Mouse (Mus musculus) forebrain, embryonic 15.5 days (tissue): Measurements from ENCODE around the gene Rhpn2. TPM values are rescaled to one million over a fixed set of nuclear protein-coding genes. Genes with fewer than 3 reads are reported as not detected.
A peak's percentile ranks its signal among the peaks of the same experiment; 100 is the strongest.
"Not testable (repeated sequence)": the region's sequence is repeated elsewhere in the genome, so short reads cannot be mapped to it uniquely, and the experiment has no call there.

ENCODE experiments used
- ATAC-seq: fragments of 200-750 bp; cut with Nextera tagmentation; replicated peaks from 2 replicates; pipeline ENCODE4 v1.8.0; 2017; ENCODE audit warnings: mild to moderate bottlenecking, moderate TSS enrichment, moderate library complexity
- H3K27ac ChIP-seq: fragments of 300-500 bp; sonication (generic); replicated peaks from 2 replicates; pipeline ENCODE4 v1.5.1; 2015; ENCODE audit warnings: mild to moderate bottlenecking, inconsistent platforms
- H3K27me3 ChIP-seq: fragments of 300-500 bp; sonication (generic); 2 replicates; pipeline ENCODE4 v1.6.1; 2015; ENCODE audit warnings: inconsistent platforms
- H3K36me3 ChIP-seq: fragments of 300-500 bp; sonication (generic); 2 replicates; pipeline ENCODE4 v1.6.1; 2015; ENCODE audit warnings: mild to moderate bottlenecking, inconsistent platforms
- H3K4me1 ChIP-seq: fragments of 300-500 bp; sonication (generic); 2 replicates; pipeline ENCODE4 v1.6.1; 2015; ENCODE audit warnings: inconsistent platforms
- H3K4me2 ChIP-seq: fragments of 300-500 bp; sonication (generic); replicated peaks from 2 replicates; pipeline ENCODE4 v1.6.1; 2015; ENCODE audit warnings: mild to moderate bottlenecking, inconsistent platforms
- H3K4me3 ChIP-seq: fragments of 300-500 bp; sonication (generic); 2 replicates; pipeline ENCODE4 v1.5.1; 2015; ENCODE audit warnings: mild to moderate bottlenecking, inconsistent platforms
- H3K9ac ChIP-seq: fragments of 300-500 bp; sonication (generic); replicated peaks from 2 replicates; pipeline ENCODE4 v1.6.1; 2015; ENCODE audit warnings: mild to moderate bottlenecking, inconsistent platforms
- H3K9me3 ChIP-seq: fragments of 300-500 bp; sonication (generic); 2 replicates; pipeline ENCODE4 v1.6.1; 2016; ENCODE audit warnings: inconsistent platforms
- whole genome bisulfite sequencing: fragments of 180-500 bp; shearing (Covaris S2); methylation state at CpG from one replicate; pipeline ENCODE4 v1.1.7; 2015; ENCODE audit warnings: mixed read lengths; 5-methylcytosine and 5-hydroxymethylcytosine counted together
- polyA plus RNA-seq: library from polyadenylated mRNA; unstranded; fragments of >200 nt; fragmentation: Nextera tagmentation; extraction: Ambion mirVana; gene quantifications from 2 replicates; pipeline ENCODE4 v1.2.1, GENCODE M21; 2015

Gene Rhpn2
- polyA plus RNA-seq: 0.95 and 1.3 TPM in 2 replicates

DNA sequence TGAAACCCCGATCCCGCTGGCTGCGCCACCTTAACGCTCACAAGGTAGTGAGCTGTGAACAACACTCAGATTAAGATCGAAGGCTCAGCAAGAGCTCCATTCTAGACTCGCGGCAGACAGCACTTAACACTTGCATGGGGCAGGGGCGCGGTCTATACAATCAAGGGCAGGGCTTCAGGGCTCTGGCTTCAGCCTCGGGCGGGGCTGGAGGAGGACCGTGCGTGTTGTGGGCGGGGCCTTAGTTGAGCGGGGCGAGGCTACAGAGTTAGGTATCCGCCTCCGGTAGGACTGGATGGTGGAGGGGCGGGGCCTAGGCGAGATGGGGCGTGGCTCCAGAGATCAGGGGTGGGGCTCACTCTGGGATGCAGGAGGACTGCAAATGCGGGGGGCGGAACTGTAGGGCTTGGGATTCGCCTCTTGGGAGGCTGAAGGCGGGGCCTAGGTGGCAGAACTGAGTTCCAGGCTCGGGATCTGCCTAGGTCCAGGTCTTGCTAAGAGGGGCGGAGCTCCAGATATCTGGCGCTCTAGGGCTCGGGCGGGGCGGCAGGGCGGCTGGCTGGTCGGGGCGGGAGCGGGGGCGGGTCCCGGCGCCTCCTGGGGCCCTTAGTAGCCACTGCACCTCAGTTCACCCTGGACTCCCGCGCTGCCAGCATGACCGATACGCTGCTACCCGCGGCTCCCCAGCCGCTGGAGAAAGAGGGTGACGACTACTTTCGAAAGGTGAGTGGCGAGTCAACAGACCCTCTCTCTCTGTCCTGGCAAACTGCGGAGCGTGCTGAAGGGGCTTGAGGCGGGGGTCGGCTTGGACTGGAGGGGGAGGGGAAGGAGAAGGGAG lies at the start of gene Rhpn2:
Gene Rhpn2, plus strand, starts transcription at position 479 of the 835 bp plus-strand sequence.
- Histone ChIP-seq H3K27ac (peak within 1 kb of the TSS; percentile 33), H3K36me3 (no peaks in the 10 kb centered on the region), H3K9ac (peak within 1 kb of the TSS; percentile 47), H3K4me3 (peak within 1 kb of the TSS; percentile 58), H3K9me3 (no peaks in the 10 kb centered on the region), H3K4me2 (peak within 1 kb of the TSS; percentile 99), H3K4me1 (peaks cover 16% of the 10 kb centered on the region), H3K27me3 (peaks cover 21% of the 10 kb centered on the region; the same call in 1 of the 2 replicates)
- under 1% methylated on average over 50 of the region's 52 CpGs for WGBS
- ATAC-seq: peak; percentile 98

DNA sequence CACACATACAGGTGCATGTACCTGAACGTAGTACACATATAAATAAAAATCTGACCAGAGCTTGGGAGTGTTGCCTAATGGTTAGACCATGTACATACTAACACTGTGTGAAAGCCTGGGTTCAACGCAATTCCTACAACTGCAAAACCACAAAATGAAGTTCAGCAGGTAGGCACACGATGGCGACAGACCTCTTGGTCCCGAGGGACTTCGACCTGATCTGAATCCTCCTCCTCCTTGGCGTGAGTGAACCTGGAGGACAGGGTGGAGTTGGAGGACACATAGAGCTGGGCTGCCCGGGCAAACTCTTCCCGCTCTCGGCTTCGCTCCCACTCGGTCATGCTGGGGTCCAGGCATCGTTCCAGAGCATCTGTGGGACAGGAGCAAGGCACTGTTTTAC lies 40.5 kb upstream of the Rhpn2 start:
- Histone ChIP-seq H3K9ac (no peak overlapping the region), H3K27ac (no peak overlapping the region), H3K36me3 (peaks cover 90% of the 10 kb centered on the region), H3K4me1 (no peaks in the 10 kb centered on the region), H3K4me3 (no peak overlapping the region), H3K4me2 (no peak overlapping the region), H3K27me3 (no peaks in the 10 kb centered on the region), H3K9me3 (no peaks in the 10 kb centered on the region)
- no peak for ATAC-seq
- WGBS: 90% methylated on average over 13 of the region's 13 CpGs

DNA sequence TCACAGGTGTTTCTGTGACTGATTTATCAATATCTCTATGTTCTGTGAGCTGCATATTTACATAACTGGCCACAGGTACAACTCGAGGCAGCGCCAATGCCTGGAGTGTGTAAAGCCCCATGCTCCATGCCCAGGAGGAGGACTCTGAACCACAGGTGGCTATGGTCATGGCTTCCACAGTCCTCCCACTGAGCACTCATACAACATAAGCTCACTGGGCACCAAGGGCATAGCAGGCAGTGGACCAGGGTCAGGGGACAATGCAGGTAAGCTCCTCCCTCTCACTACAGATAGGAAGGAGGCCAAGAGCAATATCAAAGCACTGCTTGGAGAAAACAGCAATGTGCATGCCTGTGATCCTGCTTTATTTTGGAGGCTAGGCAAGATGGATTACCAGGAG lies 38.3 kb upstream of the Rhpn2 start:
- Histone ChIP-seq H3K27ac (no peak overlapping the region), H3K9ac (no peak overlapping the region), H3K4me1 (no peaks in the 10 kb centered on the region), H3K36me3 (peaks cover 84% of the 10 kb centered on the region), H3K4me3 (no peak overlapping the region), H3K9me3 (no peaks in the 10 kb centered on the region), H3K4me2 (no peak overlapping the region), H3K27me3 (no peaks in the 10 kb centered on the region)
- 94% methylated on average over 2 of the region's 2 CpGs for WGBS
- no peak for ATAC-seq

GRCm38 (mm10) chr7:35297886-35298285 lies 36.1 kb upstream of the Rhpn2 start:
- Histone ChIP-seq H3K36me3 (peaks cover 82% of the 10 kb centered on the region), H3K27me3 (no peaks in the 10 kb centered on the region), H3K27ac (no peak overlapping the region), H3K4me1 (no peaks in the 10 kb centered on the region), H3K4me2 (no peak overlapping the region), H3K9me3 (no peaks in the 10 kb centered on the region), H3K4me3 (no peak overlapping the region), H3K9ac (no peak overlapping the region)
- WGBS: 96% methylated on average over 5 of the region's 5 CpGs
- ATAC-seq: no peak

GRCm38 (mm10) chr7:35299656-35300055 lies 34.3 kb upstream of the Rhpn2 start:
- Histone ChIP-seq H3K9me3 (no peaks in the 10 kb centered on the region), H3K27me3 (no peaks in the 10 kb centered on the region), H3K4me2 (no peak overlapping the region), H3K9ac (no peak overlapping the region), H3K4me1 (no peaks in the 10 kb centered on the region), H3K4me3 (no peak overlapping the region), H3K27ac (no peak overlapping the region), H3K36me3 (peaks cover 76% of the 10 kb centered on the region)
- 77% methylated on average over 8 of the region's 8 CpGs for WGBS
- ATAC-seq: no peak

- ATAC-seq: no peak
- Histone ChIP-seq H3K4me2 (no peak overlapping the region), H3K9me3 (no peaks in the 10 kb centered on the region), H3K27ac (no peak overlapping the region), H3K9ac (no peak overlapping the region), H3K27me3 (no peaks in the 10 kb centered on the region), H3K36me3 (peaks cover 76% of the 10 kb centered on the region), H3K4me1 (no peaks in the 10 kb centered on the region), H3K4me3 (no peak overlapping the region)
Measured at GRCm38 (mm10) chr7:35300792-35301191, 33.2 kb upstream of the Rhpn2 start.

GRCm38 (mm10) chr7:35311214-35311613 lies 22.8 kb upstream of the Rhpn2 start:
- Histone ChIP-seq H3K4me1 (no peaks in the 10 kb centered on the region), H3K9me3 (no peaks in the 10 kb centered on the region), H3K4me3 (no peak overlapping the region), H3K36me3 (peaks cover 33% of the 10 kb centered on the region), H3K27me3 (no peaks in the 10 kb centered on the region), H3K9ac (no peak overlapping the region), H3K27ac (no peak overlapping the region), H3K4me2 (no peak overlapping the region)
- no peak for ATAC-seq
- WGBS: 100% methylated on average over 3 of the region's 3 CpGs

GRCm38 (mm10) chr7:35314156-35314555 lies 19.8 kb upstream of the Rhpn2 start:
- Histone ChIP-seq H3K27me3 (no peaks in the 10 kb centered on the region), H3K36me3 (peaks cover 11% of the 10 kb centered on the region), H3K9me3 (no peaks in the 10 kb centered on the region), H3K4me2 (no peak overlapping the region), H3K4me3 (no peak overlapping the region), H3K27ac (no peak overlapping the region), H3K4me1 (peaks cover 9% of the 10 kb centered on the region), H3K9ac (no peak overlapping the region)
- ATAC-seq: no peak

GRCm38 (mm10) chr7:35317729-35318609 lies 16.0 kb upstream of the Rhpn2 start, which contains the start of gene Gpatch1:
TSS of gene Gpatch1 (minus strand) at chr7:35318440.
- Histone ChIP-seq H3K4me1 (peaks cover 13% of the 10 kb centered on the region), H3K27me3 (no peaks in the 10 kb centered on the region), H3K9ac (peak within 1 kb of the TSS; percentile 95), H3K9me3 (no peaks in the 10 kb centered on the region), H3K4me3 (peak within 1 kb of the TSS; percentile 93), H3K27ac (peak within 1 kb of the TSS; percentile 70), H3K4me2 (peak within 1 kb of the TSS; percentile 76), H3K36me3 (no peaks in the 10 kb centered on the region)
- WGBS: 2% methylated on average over 39 of the region's 39 CpGs
- peak; percentile 84 for ATAC-seq

DNA sequence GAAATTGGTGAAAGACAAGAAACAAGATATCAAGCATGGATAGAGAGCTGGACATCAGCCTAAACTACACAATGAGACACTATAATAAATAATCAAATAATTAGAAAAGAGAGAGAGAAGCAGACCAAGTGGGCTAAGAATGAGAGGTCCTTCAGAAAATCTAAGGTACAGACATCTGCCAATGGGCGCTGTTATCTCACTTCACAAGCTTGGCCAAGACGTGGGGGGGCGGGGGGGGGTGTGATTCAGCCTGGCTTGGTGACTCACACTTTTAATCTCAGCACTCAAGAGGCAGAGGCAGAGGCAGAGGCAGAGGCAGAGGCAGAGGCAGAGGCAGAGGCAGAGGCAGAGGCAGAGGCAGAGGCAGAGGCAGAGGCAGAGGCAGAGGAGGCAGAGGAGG lies 14.7 kb upstream of the Rhpn2 start:
- H3K9ac ChIP-seq, H3K4me3 ChIP-seq, H3K4me2 ChIP-seq, H3K9me3 ChIP-seq, H3K27ac ChIP-seq, ATAC-seq, H3K36me3 ChIP-seq, H3K27me3 ChIP-seq: not testable (repeated sequence)
- H3K4me1 ChIP-seq: peaks cover 16% of the 10 kb centered on the region
- WGBS: 68% methylated on average over 3 of the region's 3 CpGs

DNA sequence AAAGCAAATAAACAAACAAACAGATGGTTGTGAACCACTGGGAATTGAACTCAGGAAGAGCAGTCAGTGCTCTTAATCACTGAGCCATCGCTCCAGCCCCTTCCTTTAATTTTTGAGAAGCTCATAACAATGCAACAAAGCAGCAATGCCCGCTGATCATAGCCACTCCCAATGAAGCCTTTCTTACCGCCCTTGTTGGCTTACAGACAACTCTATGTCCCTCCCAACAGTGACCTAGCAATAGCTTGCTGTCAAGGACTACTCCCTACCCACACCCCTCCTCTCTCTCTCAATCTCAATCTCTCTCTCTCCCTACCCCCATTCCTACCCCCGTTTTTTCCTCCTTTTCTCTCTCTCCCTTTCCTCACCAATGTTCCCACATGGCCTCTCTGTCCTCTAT lies 14.2 kb upstream of the Rhpn2 start:
- ATAC-seq: no peak
- Histone ChIP-seq H3K9me3 (no peaks in the 10 kb centered on the region), H3K4me2 (no peak overlapping the region), H3K27ac (no peak overlapping the region), H3K4me1 (peaks cover 16% of the 10 kb centered on the region), H3K27me3 (no peaks in the 10 kb centered on the region), H3K36me3 (no peaks in the 10 kb centered on the region), H3K4me3 (no peak overlapping the region), H3K9ac (no peak overlapping the region)
- WGBS: 80% methylated on average over 4 of the region's 4 CpGs

DNA sequence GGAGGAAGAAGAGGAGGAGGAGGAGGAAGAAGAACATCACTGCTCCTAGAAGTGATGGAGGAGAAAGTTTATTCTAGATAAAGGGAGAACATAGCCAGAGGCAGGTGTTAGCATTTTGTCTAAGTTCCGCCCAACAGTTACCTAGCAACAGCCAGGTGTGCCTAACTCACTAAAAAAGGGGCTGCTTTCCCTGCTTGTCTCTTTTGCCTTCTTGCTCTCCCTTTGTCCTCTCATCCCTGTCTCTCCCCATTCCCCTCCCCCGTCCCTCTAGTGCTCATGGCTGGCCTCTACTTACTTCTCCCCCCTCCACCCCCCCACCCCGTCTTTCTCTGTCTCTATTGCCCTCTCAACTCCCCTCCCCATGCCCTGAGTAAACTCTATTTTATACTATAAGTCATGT lies 11.8 kb upstream of the Rhpn2 start:
- no peak overlapping the region for H3K27ac ChIP-seq
- no peaks in the 10 kb centered on the region for H3K9me3 ChIP-seq
- no peaks in the 10 kb centered on the region for H3K36me3 ChIP-seq
- no peak overlapping the region for H3K4me2 ChIP-seq
- no peak overlapping the region for H3K9ac ChIP-seq
- 56% methylated on average over 3 of the region's 3 CpGs for WGBS
- peaks cover 14% of the 10 kb centered on the region for H3K4me1 ChIP-seq
- H3K27me3 ChIP-seq: no peaks in the 10 kb centered on the region
- ATAC-seq: no peak
- no peak overlapping the region for H3K4me3 ChIP-seq
